11 mouse cellular contexts compared by ENCODE assay signal in the genomic region with DNA sequence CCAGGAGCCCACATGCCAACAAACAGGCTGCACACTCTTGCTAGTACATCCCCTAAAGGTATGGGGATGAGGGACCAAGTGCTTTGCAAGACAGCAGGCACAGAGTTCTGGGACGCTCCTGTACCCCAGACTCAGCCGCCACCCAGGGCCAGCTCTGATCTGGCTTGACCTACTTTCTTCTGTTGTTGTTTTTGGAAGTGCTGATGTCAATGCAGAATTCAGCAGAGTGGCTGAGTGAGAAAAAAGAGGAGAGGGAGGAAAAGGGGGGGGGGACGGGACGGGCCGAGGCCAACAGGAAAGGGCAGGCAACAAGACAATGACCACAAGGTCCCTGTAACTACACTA.
DNase-seq lines count a peak whose midpoint lies in the region; ATAC-seq and TF ChIP-seq lines count a peak whose summit lies in the region.
"Had no signal": no experiment of that assay in that cellular context is flagged by ENCODE, and none has a peak within 500 bp of the region (broad histone marks: within the 10 kb centered on the region; RNA-seq: fewer than 3 reads in every experiment).

No protein-coding gene starts in this region.

- DNase-seq in heart, adult 11 months, result no peak
- DNase-seq in midbrain, embryonic 14.5 days, result no peak
- no peak for DNase-seq in hindbrain, postnatal 0 days (ENCODE audit: low spot score)
- no peak for DNase-seq in c-Kit-positive CD71-positive TER-119-positive erythroid progenitor cells, embryonic 14.5 days (ENCODE audit: low spot score)
- DNase-seq in cerebellum, postnatal 10 days, result no peak
- DNase-seq: kidney, adult 18-20 months; lung, adult 18-20 months had no signal

- no peaks in the 10 kb centered on the region for H3K9me3 ChIP-seq in heart, embryonic 11.5 days (replicated peaks; ENCODE audit: control insufficient read depth, low read length)
- H3K9me3 ChIP-seq in midbrain, embryonic 12.5 days, result no peaks in the 10 kb centered on the region
- no peaks in the 10 kb centered on the region for H3K9me3 ChIP-seq in midbrain, embryonic 14.5 days (ENCODE audit: control insufficient read depth, low read length)
- no peaks in the 10 kb centered on the region for H3K9me3 ChIP-seq in hindbrain, postnatal 0 days (ENCODE audit: low read length)
- H3K9me3 ChIP-seq in neural tube, embryonic 14.5 days (ENCODE audit: control insufficient read depth, low read length), result no peaks in the 10 kb centered on the region
- H3K9me3 ChIP-seq: megakaryocyte, embryonic 14.5 days had no signal

- no peak overlapping the region for H3K4me3 ChIP-seq in heart, embryonic 11.5 days (ENCODE audit: low read depth, low read length)
- H3K4me3 ChIP-seq in midbrain, embryonic 12.5 days, result no peak overlapping the region
- no peak overlapping the region for H3K4me3 ChIP-seq in midbrain, embryonic 14.5 days (replicated peaks; ENCODE audit: low read depth, low read length)
- H3K4me3 ChIP-seq in hindbrain, postnatal 0 days (ENCODE audit: low read length), result no peak overlapping the region
- H3K4me3 ChIP-seq in neural tube, embryonic 14.5 days (ENCODE audit: low read depth, low read length), result no peak overlapping the region

- peaks cover 55% of the 10 kb centered on the region for H3K4me1 ChIP-seq in heart, embryonic 11.5 days (ENCODE audit: control insufficient read depth, insufficient read depth, low read length)
- peaks cover 58% of the 10 kb centered on the region for H3K4me1 ChIP-seq in midbrain, embryonic 12.5 days
- peaks cover 52% of the 10 kb centered on the region for H3K4me1 ChIP-seq in midbrain, embryonic 14.5 days (ENCODE audit: control insufficient read depth, insufficient read depth, low read length)
- peaks cover 32% of the 10 kb centered on the region for H3K4me1 ChIP-seq in hindbrain, postnatal 0 days (ENCODE audit: insufficient read depth, low read length)
- peaks cover 47% of the 10 kb centered on the region for H3K4me1 ChIP-seq in neural tube, embryonic 14.5 days (ENCODE audit: control insufficient read depth, insufficient read depth, low read length)

- no peak for TF ChIP-seq CTCF in hindbrain, postnatal 0 days (IDR thresholded peaks at IDR 0.05; ENCODE audit: low read depth)

- 0 out of 2 replicates have a peak overlapping the region, but pooled peaks have one; percentile 68 for H3K4me2 ChIP-seq in heart, embryonic 11.5 days
- 0 out of 2 replicates have a peak overlapping the region, but pooled peaks have one; percentile 49 for H3K4me2 ChIP-seq in midbrain, embryonic 12.5 days (replicated peaks)
- H3K4me2 ChIP-seq in midbrain, embryonic 14.5 days (ENCODE audit: low read length), result no peak overlapping the region
- no peak overlapping the region for H3K4me2 ChIP-seq in hindbrain, postnatal 0 days (ENCODE audit: low read depth, low read length)
- H3K4me2 ChIP-seq in neural tube, embryonic 14.5 days (ENCODE audit: low read depth, low read length), result no peak overlapping the region

- H3K27ac ChIP-seq in heart, embryonic 11.5 days (ENCODE audit: low read depth, low read length), result peak overlapping the region; percentile 46
- 0 out of 2 replicates have a peak overlapping the region, but pooled peaks have one; percentile 6 for H3K27ac ChIP-seq in midbrain, embryonic 12.5 days (replicated peaks)
- H3K27ac ChIP-seq in midbrain, embryonic 14.5 days (replicated peaks; ENCODE audit: low read depth, low read length), result no peak overlapping the region; the same call in 1 of the 2 replicates
- peak overlapping the region; percentile 18; the same call in 1 of the 2 replicates for H3K27ac ChIP-seq in hindbrain, postnatal 0 days
- peak overlapping the region; percentile 48; the same call in 1 of the 2 replicates for H3K27ac ChIP-seq in neural tube, embryonic 14.5 days (ENCODE audit: low read depth, low read length)

- 36% methylated on average over 5 of the region's 5 CpGs for WGBS in heart, embryonic 11.5 days (ENCODE audit: insufficient replicate concordance)
- WGBS in midbrain, embryonic 12.5 days, result 44% methylated on average over 5 of the region's 5 CpGs
- WGBS in midbrain, embryonic 14.5 days, result 39% methylated on average over 5 of the region's 5 CpGs
- 38% methylated on average over 5 of the region's 5 CpGs for WGBS in hindbrain, postnatal 0 days
- WGBS in neural tube, embryonic 14.5 days, result 64% methylated on average over 5 of the region's 5 CpGs

- no peak for ATAC-seq in heart, embryonic 11.5 days (replicated peaks; ENCODE audit: insufficient number of reproducible peaks, low FRiP score, low TSS enrichment)
- 0 out of 2 replicates have a peak, but pooled peaks have one; percentile 7 for ATAC-seq in midbrain, embryonic 12.5 days (ENCODE audit: low FRiP score, low read depth)
- ATAC-seq in midbrain, embryonic 14.5 days (ENCODE audit: low FRiP score, low TSS enrichment), result no peak
- no peak for ATAC-seq in hindbrain, postnatal 0 days
- 0 out of 2 replicates have a peak, but pooled peaks have one; percentile 16 for ATAC-seq in neural tube, embryonic 14.5 days (ENCODE audit: low read depth)

- peak overlapping the region; percentile 60; the same call in 1 of the 2 replicates for H3K9ac ChIP-seq in heart, embryonic 11.5 days (ENCODE audit: low read depth, low read length)
- H3K9ac ChIP-seq in midbrain, embryonic 12.5 days (replicated peaks), result no peak overlapping the region
- no peak overlapping the region for H3K9ac ChIP-seq in midbrain, embryonic 14.5 days (replicated peaks; ENCODE audit: low read length)
- no peak overlapping the region for H3K9ac ChIP-seq in hindbrain, postnatal 0 days (replicated peaks; ENCODE audit: low read length)
- no peak overlapping the region for H3K9ac ChIP-seq in neural tube, embryonic 14.5 days (replicated peaks; ENCODE audit: low read depth, low read length)

- H3K27me3 ChIP-seq in heart, embryonic 11.5 days (ENCODE audit: control insufficient read depth, insufficient read depth, low read length), result peaks cover 15% of the 10 kb centered on the region
- peaks cover 45% of the 10 kb centered on the region for H3K27me3 ChIP-seq in midbrain, embryonic 12.5 days
- H3K27me3 ChIP-seq in midbrain, embryonic 14.5 days (ENCODE audit: control insufficient read depth, insufficient read depth, low read length), result peaks cover 8% of the 10 kb centered on the region; the same call in 1 of the 2 replicates
- no peaks in the 10 kb centered on the region for H3K27me3 ChIP-seq in hindbrain, postnatal 0 days (ENCODE audit: insufficient read depth, low read length)
- peaks cover 8% of the 10 kb centered on the region for H3K27me3 ChIP-seq in neural tube, embryonic 14.5 days (ENCODE audit: control insufficient read depth, insufficient read depth, low read length)

- H3K36me3 ChIP-seq in heart, embryonic 11.5 days (ENCODE audit: control insufficient read depth, insufficient read depth, low read length), result no peaks in the 10 kb centered on the region
- H3K36me3 ChIP-seq in midbrain, embryonic 12.5 days, result no peaks in the 10 kb centered on the region
- no peaks in the 10 kb centered on the region for H3K36me3 ChIP-seq in midbrain, embryonic 14.5 days (ENCODE audit: control insufficient read depth, insufficient read depth, low read length)
- no peaks in the 10 kb centered on the region for H3K36me3 ChIP-seq in hindbrain, postnatal 0 days (ENCODE audit: insufficient read depth, low read length)
- H3K36me3 ChIP-seq in neural tube, embryonic 14.5 days (ENCODE audit: control insufficient read depth, insufficient read depth, low read length), result no peaks in the 10 kb centered on the region

Comparison
In these comparisons a context has a peak if more than half of its experiments do, and no peak if none do; other contexts are left out.
1. ATAC-seq: peak in midbrain, embryonic 12.5 days (single experiment) and neural tube, embryonic 14.5 days (single experiment); none in heart, embryonic 11.5 days (single experiment), midbrain, embryonic 14.5 days (single experiment) and hindbrain, postnatal 0 days (single experiment).
2. H3K4me2 ChIP-seq: peak in heart, embryonic 11.5 days (single experiment) and midbrain, embryonic 12.5 days (single experiment); none in midbrain, embryonic 14.5 days (single experiment), hindbrain, postnatal 0 days (single experiment) and neural tube, embryonic 14.5 days (single experiment).